Mouse (Mus musculus): ENCODE results near the gene Jpt1.
"Not testable (repeated sequence)": the region's sequence is repeated elsewhere in the genome, so short reads cannot be mapped to it uniquely, and the experiment has no call there.

Gene Jpt1

GRCm38 (mm10) chr11:115514238-115514663 lies at the start of gene Jpt1:
Gene Jpt1, minus strand, starts transcription at chr11:115514387.
- DNase-seq = peak; percentile 96

GRCm38 (mm10) chr11:115563406-115563805 lies 49.2 kb upstream of the Jpt1 start:
- DNase-seq = peak in 1 of 2 experiments; percentile 14

- DNase-seq = no peak
Observed at GRCm38 (mm10) chr11:115555717-115556116, 41.5 kb upstream of the Jpt1 start.

GRCm38 (mm10) chr11:115552783-115553182 lies 38.6 kb upstream of the Jpt1 start:
- DNase-seq = no peak

GRCm38 (mm10) chr11:115543571-115543970 lies 29.4 kb upstream of the Jpt1 start:
- DNase-seq = no peak

GRCm38 (mm10) chr11:115538045-115538444 lies 23.9 kb upstream of the Jpt1 start:
- DNase-seq = no peak

- DNase-seq = peak; percentile 28 to 48
Observed at GRCm38 (mm10) chr11:115536856-115537568, 22.8 kb upstream of the Jpt1 start.

- peak; percentile 99 for DNase-seq
Observed at GRCm38 (mm10) chr11:115536038-115536681, 22.0 kb upstream of the Jpt1 start, which contains the start of gene Sumo2. Gene Sumo2, minus strand, starts transcription at chr11:115536276.

GRCm38 (mm10) chr11:115535401-115536037 lies 21.3 kb upstream of the Jpt1 start:
- DNase-seq = peak; percentile 78 to 82

- DNase-seq = no peak
Observed at GRCm38 (mm10) chr11:115534759-115535371, 20.7 kb upstream of the Jpt1 start.

GRCm38 (mm10) chr11:115526446-115526845 lies 12.3 kb upstream of the Jpt1 start:
- not testable (repeated sequence) for DNase-seq

GRCm38 (mm10) chr11:115522703-115523102 lies 8.5 kb upstream of the Jpt1 start:
- no peak for DNase-seq

GRCm38 (mm10) chr11:115522238-115522637 lies 8.1 kb upstream of the Jpt1 start:
- no peak for DNase-seq

GRCm38 (mm10) chr11:115521080-115521479 lies 6.9 kb upstream of the Jpt1 start:
- no peak for DNase-seq

GRCm38 (mm10) chr11:115520218-115520617 lies 6.0 kb upstream of the Jpt1 start:
- DNase-seq = no peak

GRCm38 (mm10) chr11:115519581-115519980 lies 5.4 kb upstream of the Jpt1 start:
- DNase-seq = no peak

GRCm38 (mm10) chr11:115518693-115519092 lies 4.5 kb upstream of the Jpt1 start:
- DNase-seq = no peak

- DNase-seq = no peak
Observed at GRCm38 (mm10) chr11:115516942-115517341, 2.8 kb upstream of the Jpt1 start.

- DNase-seq = no peak
Observed at GRCm38 (mm10) chr11:115515021-115515420, 834 bp upstream of the Jpt1 start.

GRCm38 (mm10) chr11:115513271-115514237 lies 633 bp downstream of the Jpt1 start:
- DNase-seq = peak; percentile 54 to 62

GRCm38 (mm10) chr11:115512407-115513183 lies 1.6 kb downstream of the Jpt1 start:
- DNase-seq = peak; percentile 48 to 51
